Mouse (Mus musculus) G1E (cell line): ENCODE measurements at regions not wholly inside any gene's neighbourhood (a gene's known extent, or its start where the extent isn't known, plus 50 kb on each side); places are given as distances from the start of the nearest gene placed in this dataset.

Experiments used
- CTCF ChIP-seq: IDR thresholded peaks from 2 replicates; pipeline ENCODE4 v1.5.1; 2012; ENCODE audit warnings: low read depth, low read length, inconsistent platforms, mixed read lengths
- GATA1 ChIP-seq: IDR thresholded peaks from 2 replicates; pipeline ENCODE4 v1.6.1; 2012; ENCODE audit warnings: borderline replicate concordance, low read length, inconsistent platforms, mixed read lengths

DNA sequence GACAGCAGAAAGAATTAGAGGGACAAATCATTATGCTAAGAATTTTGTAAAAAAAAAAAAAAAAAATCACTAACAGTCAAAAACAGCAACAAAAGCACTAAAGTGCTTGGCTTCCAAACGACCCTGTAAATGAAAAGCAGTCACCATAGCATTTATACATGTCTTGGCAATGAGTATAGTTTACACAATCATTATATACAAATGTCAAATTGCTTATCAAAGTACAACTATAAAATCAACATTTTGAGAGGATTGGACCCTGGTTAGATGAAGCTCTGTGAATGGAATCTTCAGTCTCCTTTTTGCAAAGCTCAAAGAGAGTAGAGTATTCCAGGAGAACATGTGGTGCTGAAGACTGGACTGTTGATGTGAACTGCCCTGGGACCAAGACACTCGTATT lies 367.0 kb upstream of the Dynlrb2 start:
- no peak for TF ChIP-seq CTCF
- TF ChIP-seq GATA1 = no peak
